25 mouse cellular contexts compared by ENCODE assay signal in genomic region chr16:40974084-40974483, GRCm38 (mm10).
DNase-seq lines count a peak whose midpoint lies in the region; ATAC-seq and TF ChIP-seq lines count a peak whose summit lies in the region.
"Had no signal": no experiment of that assay in that cellular context is flagged by ENCODE, and none has a peak within 500 bp of the region (broad histone marks: within the 10 kb centered on the region; RNA-seq: fewer than 3 reads in every experiment).

No protein-coding gene starts in this region.

- peak; percentile 66; the same call in 1 of the 2 replicates for ATAC-seq in forebrain, embryonic 12.5 days (ENCODE audit: low FRiP score)
- ATAC-seq in forebrain, embryonic 15.5 days (replicated peaks): peak; percentile 46; the same call in 1 of the 2 replicates
- ATAC-seq: hindbrain, postnatal 0 days; inflammation-experienced regulatory T-cells, adult 6 months; intestine, embryonic 16.5 days had no signal

- H3K4me2 ChIP-seq in forebrain, embryonic 12.5 days: no peak overlapping the region
- H3K4me2 ChIP-seq in forebrain, embryonic 15.5 days (replicated peaks): no peak overlapping the region
- H3K4me2 ChIP-seq: heart, embryonic 13.5 days; hindbrain, embryonic 14.5 days had no signal

- H3K4me3 ChIP-seq in forebrain, embryonic 12.5 days (replicated peaks): no peak overlapping the region
- H3K4me3 ChIP-seq in forebrain, embryonic 10.5 days: no peak overlapping the region
- no peak overlapping the region for H3K4me3 ChIP-seq in forebrain, embryonic 15.5 days
- H3K4me3 ChIP-seq: heart, adult 2 months; heart, embryonic 10.5 days; heart, embryonic 13.5 days had no signal

- H3K27ac ChIP-seq in forebrain, embryonic 12.5 days: no peak overlapping the region
- H3K27ac ChIP-seq in forebrain, embryonic 10.5 days: no peak overlapping the region
- H3K27ac ChIP-seq in forebrain, embryonic 15.5 days (replicated peaks): no peak overlapping the region
- H3K27ac ChIP-seq: heart, adult 2 months; heart, embryonic 10.5 days; heart, embryonic 13.5 days; hindbrain, embryonic 14.5 days; hindbrain, postnatal 0 days had no signal

- no peaks in the 10 kb centered on the region for H3K36me3 ChIP-seq in forebrain, embryonic 12.5 days (replicated peaks)
- H3K36me3 ChIP-seq in forebrain, embryonic 10.5 days (replicated peaks): no peaks in the 10 kb centered on the region
- no peaks in the 10 kb centered on the region for H3K36me3 ChIP-seq in forebrain, embryonic 15.5 days
- H3K36me3 ChIP-seq: G1E; heart, embryonic 10.5 days; heart, embryonic 13.5 days had no signal

- TF ChIP-seq CTCF in brain, embryonic 14.5 days (IDR thresholded peaks at IDR 0.05; ENCODE audit: borderline replicate concordance, extremely low read depth, insufficient read depth, insufficient read length): no peak

- TF ChIP-seq POLR2A in brain, embryonic 14.5 days (IDR thresholded peaks at IDR 0.05; ENCODE audit: borderline replicate concordance, extremely low read depth, insufficient read depth, insufficient read length, poor library complexity, severe bottlenecking): no peak

- no peaks in the 10 kb centered on the region for H3K4me1 ChIP-seq in forebrain, embryonic 12.5 days
- H3K4me1 ChIP-seq in forebrain, embryonic 10.5 days: peaks cover 6% of the 10 kb centered on the region
- H3K4me1 ChIP-seq in forebrain, embryonic 15.5 days: peaks cover 4% of the 10 kb centered on the region
- H3K4me1 ChIP-seq: heart, embryonic 10.5 days; heart, embryonic 13.5 days had no signal

- DNase-seq in forebrain, embryonic 10.5 days (ENCODE audit: extremely low spot score, low spot score): no peak
- peak; percentile 78 for DNase-seq in brain, embryonic 14.5 days (ENCODE audit: low read depth)
- no peak for DNase-seq in thymus, postnatal 14 days
- no peak for DNase-seq in layer of hippocampus, postnatal 10 days (ENCODE audit: low spot score in 2 of 2)
- DNase-seq: adrenal gland, adult 2 months; adrenal gland, postnatal 25 days; B cell, adult 2 months; cerebellum, adult 18-20 months; cerebellum, adult 9-10 months; cerebellum, postnatal 14 days; gastrocnemius, postnatal 25 days; heart, adult 2 months; heart, postnatal 14 days; heart, postnatal 4 days; kidney, adult 18-20 months had no signal

- H3K27me3 ChIP-seq in forebrain, embryonic 12.5 days: 0 out of 2 replicates have a peak, but pooled peaks cover 2% of the 10 kb centered on the region
- peaks cover 5% of the 10 kb centered on the region; the same call in 1 of the 2 replicates for H3K27me3 ChIP-seq in forebrain, embryonic 10.5 days (ENCODE audit: poor library complexity, severe bottlenecking)
- H3K27me3 ChIP-seq in forebrain, embryonic 15.5 days: no peaks in the 10 kb centered on the region; the same call in 1 of the 2 replicates
- H3K27me3 ChIP-seq: CH12.LX; heart, embryonic 13.5 days had no signal

- WGBS in forebrain, embryonic 12.5 days: 38% methylated on average over 2 of the region's 2 CpGs
- 60% methylated on average over 2 of the region's 2 CpGs for whole genome bisulfite sequencing in forebrain, embryonic 10.5 days
- 13% methylated on average over 2 of the region's 2 CpGs for WGBS in forebrain, embryonic 15.5 days

- H3K9ac ChIP-seq in forebrain, embryonic 12.5 days: no peak overlapping the region
- no peak overlapping the region for H3K9ac ChIP-seq in forebrain, embryonic 15.5 days (replicated peaks)
- H3K9ac ChIP-seq: heart, embryonic 13.5 days; hindbrain, embryonic 14.5 days had no signal

- no peaks in the 10 kb centered on the region for H3K9me3 ChIP-seq in forebrain, embryonic 12.5 days
- no peaks in the 10 kb centered on the region for H3K9me3 ChIP-seq in forebrain, embryonic 10.5 days
- no peaks in the 10 kb centered on the region for H3K9me3 ChIP-seq in forebrain, embryonic 15.5 days
- H3K9me3 ChIP-seq: G1E; heart, embryonic 10.5 days; heart, embryonic 13.5 days had no signal
